Mouse (Mus musculus) ovary, postnatal 14 days (tissue): ENCODE data around the gene Mrps12.
A peak's percentile ranks its signal among the peaks of the same experiment; 100 is the strongest.
"Not testable (repeated sequence)": the region's sequence is repeated elsewhere in the genome, so short reads cannot be mapped to it uniquely, and the experiment has no call there.

Source experiments
- DNase-seq: peaks from one replicate; pipeline ENCODE4 v3.0.0; 2022; ENCODE audit warnings: low spot score

The Mrps12 gene

DNA sequence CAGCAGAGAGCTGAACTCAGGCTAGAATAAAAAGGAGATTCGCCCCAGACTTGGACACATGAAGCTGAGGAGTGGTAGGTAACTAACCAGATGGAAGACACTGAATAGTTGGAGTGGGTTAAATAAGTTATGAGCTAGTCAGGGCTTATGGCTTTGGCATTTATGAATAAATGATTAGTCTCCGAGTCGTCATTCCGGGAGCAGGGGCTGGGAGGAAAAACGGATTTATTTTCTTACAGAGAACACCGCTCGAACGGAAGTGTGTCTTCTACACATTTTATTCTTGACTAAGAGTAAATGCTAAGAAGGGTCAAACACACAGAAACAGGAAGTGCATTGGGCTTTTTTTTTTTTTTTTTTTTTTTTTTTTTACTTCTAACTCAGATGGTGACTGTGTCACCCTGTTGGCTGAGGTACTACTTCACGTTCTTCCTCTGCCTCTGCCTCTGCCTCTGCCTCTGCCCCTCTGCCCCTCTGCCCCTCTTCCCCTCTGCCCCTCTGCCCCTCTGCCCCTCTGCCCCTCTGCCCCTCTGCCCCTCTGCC, 38.9 kb downstream of the Mrps12 start:
- DNase-seq, result no peak

DNA sequence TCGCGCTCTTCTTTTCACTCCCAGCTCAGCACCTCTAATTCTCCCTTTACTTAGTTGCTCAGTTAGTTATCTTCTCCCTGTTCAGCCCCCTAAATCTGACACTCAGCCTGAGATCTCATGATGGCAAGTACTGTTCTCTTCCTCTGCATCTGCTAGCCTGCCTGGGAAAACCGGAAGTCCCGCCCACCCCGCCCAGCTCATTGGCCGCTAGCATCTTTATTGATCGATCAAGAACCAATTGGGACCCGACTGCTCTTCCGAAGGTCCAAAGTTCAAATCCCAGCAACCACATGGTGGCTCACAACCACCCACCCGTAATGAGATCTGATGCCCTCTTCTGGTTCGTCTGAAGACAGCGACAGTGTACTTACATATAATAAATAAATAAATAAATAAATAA, 40.3 kb downstream of the Mrps12 start:
- not testable (repeated sequence) for DNase-seq

DNA sequence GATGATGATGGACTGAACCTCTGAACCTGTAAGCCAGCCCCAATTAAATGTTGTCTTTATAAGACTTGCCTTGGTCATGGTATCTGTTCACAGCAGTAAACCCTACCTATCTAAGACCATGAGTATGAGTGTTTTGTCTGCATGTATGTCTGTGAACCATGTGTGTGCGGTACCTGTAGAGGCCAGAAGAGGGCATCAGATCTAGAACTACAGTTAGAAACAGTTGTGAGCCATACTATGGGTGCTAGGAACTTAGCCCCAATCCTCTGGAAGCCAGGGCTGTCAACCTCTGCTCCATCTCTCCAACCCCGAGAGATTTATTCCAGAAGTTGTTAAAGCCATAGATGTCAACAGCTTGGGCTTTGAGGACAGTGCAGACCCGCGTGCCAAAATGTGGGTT, 41.4 kb downstream of the Mrps12 start:
- DNase-seq, result no peak

DNA sequence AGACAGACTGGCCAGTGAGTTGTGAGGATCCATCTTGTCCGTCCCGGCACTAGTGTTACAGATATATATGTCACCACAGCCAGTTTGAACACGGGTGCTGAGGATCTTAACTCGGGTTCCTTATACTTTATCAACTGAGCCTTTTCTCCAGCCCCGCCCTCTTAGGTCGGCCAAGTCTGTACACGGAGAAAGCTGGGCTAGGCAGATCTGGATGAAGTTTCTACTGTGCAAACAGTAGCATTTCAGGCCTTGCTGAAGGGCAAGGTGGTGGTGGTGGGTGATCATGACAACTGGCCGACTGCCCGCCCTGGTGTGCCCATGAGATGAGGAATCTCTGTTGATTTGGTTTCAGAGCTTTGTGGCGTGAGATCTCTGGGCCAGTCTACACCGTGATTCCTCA, 44.3 kb downstream of the Mrps12 start:
- no peak for DNase-seq

DNA sequence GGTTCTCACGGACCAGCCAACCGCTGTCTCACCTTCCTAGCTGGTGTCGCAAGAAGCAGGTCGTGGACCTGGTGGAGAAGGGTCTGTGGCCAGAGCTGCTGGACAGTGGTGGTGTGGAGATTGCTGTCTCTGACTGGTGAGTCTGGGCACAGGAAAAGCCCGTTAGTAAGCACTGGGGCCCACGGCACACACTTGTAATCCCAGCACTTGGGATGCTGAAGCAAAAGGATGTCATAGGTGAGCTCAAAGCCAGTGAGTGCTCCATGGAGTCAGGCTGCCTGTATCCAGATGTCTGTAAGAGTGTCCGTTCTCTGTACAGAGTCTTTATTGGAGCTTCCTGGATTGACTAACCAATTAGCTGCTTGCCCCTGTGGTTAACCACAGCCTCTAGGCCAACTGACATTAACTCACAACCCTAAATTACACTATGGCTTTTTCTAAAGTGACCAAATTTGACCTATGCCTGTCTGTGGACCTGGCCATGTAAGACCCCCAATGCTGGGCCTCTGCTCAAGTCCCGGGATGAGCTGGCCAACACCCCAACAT, 46.6 kb downstream of the Mrps12 start:
- DNase-seq, result no peak

DNA sequence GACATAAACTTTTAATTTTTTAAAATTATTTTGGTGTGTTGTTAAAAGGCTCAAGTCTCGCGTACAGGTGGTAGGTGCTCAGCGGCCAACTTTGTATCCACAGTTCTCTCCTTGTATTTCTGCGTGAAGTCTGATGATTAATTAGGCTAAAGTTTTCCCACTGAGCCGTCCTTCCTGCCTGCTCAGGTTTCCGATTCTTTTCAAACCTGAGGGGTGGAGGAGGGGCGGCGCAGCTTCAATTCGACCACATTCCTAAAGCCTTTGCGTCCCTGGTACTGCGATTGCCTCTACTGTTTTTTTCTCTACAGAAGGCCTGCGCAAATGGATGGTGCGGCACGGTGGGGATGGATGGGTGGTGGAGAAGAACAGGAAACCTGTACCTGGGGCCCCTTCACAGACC, 47.2 kb downstream of the Mrps12 start:
- no peak for DNase-seq

DNA sequence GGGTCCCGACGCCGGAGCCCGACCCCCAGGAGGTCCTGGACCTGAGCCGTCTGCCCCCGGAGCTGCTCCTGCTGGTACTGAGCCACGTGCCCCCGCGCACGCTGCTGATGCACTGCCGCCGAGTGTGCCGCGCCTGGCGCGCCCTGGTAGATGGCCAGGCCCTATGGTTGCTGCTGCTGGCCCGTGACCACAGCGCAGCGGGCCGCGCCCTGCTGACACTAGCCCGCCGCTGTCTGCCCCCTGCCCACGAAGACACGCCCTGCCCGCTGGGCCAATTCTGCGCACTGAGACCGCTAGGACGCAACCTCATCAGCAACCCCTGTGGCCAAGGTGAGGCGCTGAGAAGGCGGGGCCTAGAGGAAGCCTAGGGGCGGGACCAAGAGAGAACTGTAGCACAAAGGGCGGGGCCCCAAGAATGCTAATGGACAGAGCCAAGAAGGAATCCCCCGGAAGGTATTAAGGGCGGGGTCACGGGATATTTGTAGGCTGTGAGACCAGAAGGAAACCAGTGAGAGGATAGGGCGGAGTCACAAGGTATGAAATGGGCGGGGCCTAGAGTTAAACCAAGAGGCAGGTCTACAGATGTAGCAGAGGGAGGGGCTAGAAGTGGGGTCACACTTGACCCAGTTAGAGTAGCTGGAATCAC, 48.2 kb downstream of the Mrps12 start:
- DNase-seq, result peak; percentile 54

DNA sequence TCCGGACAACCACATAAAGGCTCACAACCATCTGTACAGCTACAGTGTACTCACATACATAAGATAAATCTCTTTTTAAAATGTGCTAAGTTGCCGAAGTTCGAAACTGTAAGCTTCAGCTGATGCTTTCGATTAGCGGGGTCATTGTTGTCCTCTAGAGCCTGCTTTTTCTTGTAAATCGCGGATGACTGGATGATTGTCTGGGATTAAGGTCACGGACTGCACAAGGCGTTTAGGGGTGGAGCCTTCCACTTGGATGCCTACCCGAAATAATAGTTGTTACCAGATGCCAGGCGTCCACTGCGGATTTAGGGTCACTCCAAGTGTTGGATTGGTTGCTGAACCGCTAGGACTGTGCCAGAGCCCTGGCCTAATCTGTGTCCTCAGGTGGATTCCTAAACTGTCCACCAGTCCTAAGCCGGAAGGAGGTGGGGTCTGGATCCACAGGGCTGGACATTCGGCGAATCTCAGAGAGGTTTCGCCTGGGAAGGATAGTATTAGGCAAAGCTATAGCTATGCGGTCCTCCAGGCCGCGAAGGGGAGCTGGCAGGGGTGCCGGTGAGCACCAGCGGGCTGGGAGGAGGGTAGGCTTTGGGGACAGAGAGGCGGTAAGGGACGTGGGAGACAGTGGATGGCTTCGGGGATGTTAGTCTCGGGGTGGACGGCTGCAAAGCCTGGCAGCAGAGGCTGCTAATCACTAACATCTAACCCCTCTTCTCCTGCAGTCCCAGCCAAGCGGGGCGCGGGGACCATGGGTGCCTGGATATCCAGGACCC, 48.9 kb downstream of the Mrps12 start, which contains the start of gene Fbxo27:
Gene Fbxo27, plus strand, starts transcription at position 305 of the 776 bp plus-strand sequence.
- no peak for DNase-seq

DNA sequence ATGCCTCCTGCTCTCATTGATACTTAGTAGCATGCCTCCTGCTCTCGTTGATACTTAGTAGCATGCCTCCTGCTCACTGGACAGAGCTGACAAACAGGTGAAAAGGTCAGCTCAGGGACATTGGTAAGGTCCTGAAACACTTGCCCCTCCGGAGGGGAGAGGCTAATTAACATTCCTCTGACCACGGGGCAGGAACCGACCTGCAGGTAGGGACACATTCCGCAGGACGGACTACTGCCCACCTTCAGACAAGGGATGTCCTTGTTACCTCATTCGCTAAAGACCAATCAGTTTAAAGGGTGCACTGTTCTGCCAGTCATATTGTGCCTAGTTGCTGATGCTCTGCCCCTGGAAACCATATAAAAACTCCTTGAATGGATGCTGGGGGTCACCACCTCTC, 50.5 kb downstream of the Mrps12 start:
- DNase-seq, result no peak
